Mouse (Mus musculus) layer of hippocampus, postnatal 10 days (tissue): ENCODE data around the gene Tek. TPM values are rescaled to one million over a fixed set of nuclear protein-coding genes. Genes with fewer than 3 reads are reported as not detected.
"Not testable (repeated sequence)": the region's sequence is repeated elsewhere in the genome, so short reads cannot be mapped to it uniquely, and the experiment has no call there.

Experiments
- DNase-seq, 2 experiments: peaks; one replicate each; pipeline ENCODE4 v3.0.0; 2021; ENCODE audit warnings: low spot score in 2 of 2
- long read RNA-seq: library from polyadenylated mRNA; stranded (forward); transcript quantifications from one replicate; pipeline ENCODE4 v2.0.0, GENCODE M21; 2023
- total RNA-seq, 2 experiments: library from RNA; stranded (reverse); gene quantifications; 2 replicates each; pipeline ENCODE4 v1.2.3; 2021

Tek gene
- 10 to 100 TPM; 11.2 to 12.2 TPM for total RNA-seq
- long read RNA-seq, full-length matches to known transcripts = 1 of 3 reads
- long read RNA-seq, partial matches to known transcripts = 2 of 3 reads
- long read RNA-seq, other reads (novel, unspliced or antisense) = 0 of 3 reads

- no peak for DNase-seq
Observed at GRCm38 (mm10) chr4:94738838-94739731, at the start of gene Tek. Gene Tek, plus strand, starts transcription at chr4:94739289.

- not testable (repeated sequence) for DNase-seq
Observed at GRCm38 (mm10) chr4:94689804-94690203, 49.3 kb upstream of the Tek start.

DNA sequence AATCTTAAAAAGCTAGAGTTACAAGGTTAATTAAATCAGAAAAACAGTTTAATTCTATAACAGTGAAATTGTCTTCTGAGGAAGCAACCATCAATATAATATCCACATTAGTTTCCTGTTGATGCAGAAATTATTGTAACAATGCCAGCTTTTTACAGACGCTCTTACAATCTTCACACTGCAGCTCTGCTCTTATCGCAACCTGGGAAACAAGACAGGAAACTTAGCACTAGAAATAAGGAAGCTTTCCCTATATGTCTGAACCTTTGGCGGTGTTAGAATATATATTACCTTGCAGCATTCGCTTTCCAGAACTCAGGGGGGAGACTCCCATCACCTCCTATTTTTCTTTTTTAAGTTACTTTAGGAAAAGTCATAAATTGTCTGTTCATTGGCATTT, 48.0 kb upstream of the Tek start:
- DNase-seq = no peak

DNA sequence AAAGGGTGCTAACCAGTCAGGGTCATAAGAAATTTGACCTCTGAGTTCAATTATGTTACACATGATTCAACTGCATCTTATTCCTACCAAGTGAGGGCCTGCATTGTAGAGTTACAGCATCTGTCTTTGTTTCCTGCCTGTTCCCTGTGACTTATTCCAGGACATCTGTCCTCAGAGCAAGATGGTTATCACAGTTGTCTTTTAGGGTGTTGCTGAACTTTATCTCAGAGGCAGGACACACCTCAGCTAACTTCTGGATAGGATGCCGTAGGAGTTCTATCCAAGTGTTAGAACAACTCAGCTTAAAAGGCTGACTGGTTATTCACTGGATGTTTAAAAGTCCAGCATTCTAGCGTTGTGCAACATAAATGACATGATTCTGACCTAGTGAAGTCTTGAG, 46.9 kb upstream of the Tek start:
- no peak for DNase-seq

- DNase-seq = no peak
Observed at GRCm38 (mm10) chr4:94696368-94696767, 42.7 kb upstream of the Tek start.

GRCm38 (mm10) chr4:94711002-94711401, 28.1 kb upstream of the Tek start:
- no peak for DNase-seq

- DNase-seq = no peak
Observed at GRCm38 (mm10) chr4:94711426-94711825, 27.7 kb upstream of the Tek start.

DNA sequence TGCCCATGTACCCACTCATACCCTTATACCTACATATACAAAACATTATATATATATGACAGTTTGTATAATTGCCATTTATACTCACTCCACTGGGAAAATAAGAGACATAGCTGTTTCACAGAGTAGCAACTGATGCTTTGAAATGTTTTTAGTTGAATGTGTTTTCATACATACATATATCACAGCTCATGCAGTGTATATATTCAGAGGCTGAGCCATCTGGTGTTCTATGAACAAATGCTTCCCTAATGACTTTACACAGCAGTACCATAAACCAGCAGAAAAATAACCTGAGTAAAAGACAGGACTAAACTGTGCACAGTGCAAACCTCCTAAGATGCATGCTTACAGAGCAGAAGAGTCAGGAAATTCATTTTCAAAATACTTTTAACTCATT, 25.3 kb upstream of the Tek start:
- no peak for DNase-seq

DNA sequence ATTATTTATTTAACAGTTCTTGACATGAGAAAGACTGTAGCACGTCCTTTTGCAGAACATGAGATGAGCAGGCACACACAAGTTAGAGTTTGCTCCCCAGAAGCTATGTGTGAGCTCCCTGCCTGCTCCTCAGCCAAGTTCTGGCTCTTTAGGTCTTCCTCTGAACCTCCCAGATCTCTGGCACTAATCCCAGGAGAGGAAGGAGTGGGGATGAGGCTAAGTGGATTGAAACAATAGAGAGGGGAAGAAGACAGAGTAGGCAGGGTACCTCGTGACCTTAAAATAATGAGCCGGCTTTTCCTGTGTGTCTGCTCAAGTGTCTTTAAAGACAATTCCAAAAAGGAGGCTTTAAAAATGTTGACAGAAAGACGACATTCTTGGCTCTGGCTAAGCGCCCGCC, 23.9 kb upstream of the Tek start:
- DNase-seq = no peak

- DNase-seq = no peak
Observed at GRCm38 (mm10) chr4:94725799-94726198, 13.3 kb upstream of the Tek start.

GRCm38 (mm10) chr4:94732721-94733120, 6.4 kb upstream of the Tek start:
- DNase-seq = no peak

GRCm38 (mm10) chr4:94737326-94738295, 1.5 kb upstream of the Tek start:
- DNase-seq = no peak

- DNase-seq = no peak
Observed at GRCm38 (mm10) chr4:94741824-94742223, 2.7 kb downstream of the Tek start.

GRCm38 (mm10) chr4:94745749-94746148, 6.7 kb downstream of the Tek start:
- no peak for DNase-seq

- no peak for DNase-seq
Observed at GRCm38 (mm10) chr4:94746387-94746811, 7.3 kb downstream of the Tek start.

DNA sequence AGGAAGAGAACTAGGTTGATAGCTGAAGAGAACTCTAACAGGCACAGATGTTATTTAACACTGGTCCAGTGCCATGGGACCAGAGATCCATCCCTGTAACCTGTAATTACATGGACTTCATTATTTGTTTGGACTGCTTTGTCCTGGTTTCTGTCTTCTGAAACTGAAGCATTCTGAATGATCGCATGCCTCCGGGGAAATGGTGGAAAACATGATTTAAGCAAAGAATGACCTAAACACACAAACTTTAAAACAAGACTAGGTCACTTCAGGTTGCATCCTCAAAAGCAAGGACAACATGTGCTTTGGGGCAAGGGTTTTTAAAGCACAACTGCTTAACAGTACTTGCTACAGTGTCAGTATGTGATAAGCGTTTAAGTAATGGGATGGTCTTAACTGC, 8.2 kb downstream of the Tek start:
- DNase-seq = no peak

- no peak for DNase-seq
Observed at GRCm38 (mm10) chr4:94752512-94752911, 13.4 kb downstream of the Tek start.

- no peak for DNase-seq
Observed at GRCm38 (mm10) chr4:94765217-94765616, 26.1 kb downstream of the Tek start.

DNA sequence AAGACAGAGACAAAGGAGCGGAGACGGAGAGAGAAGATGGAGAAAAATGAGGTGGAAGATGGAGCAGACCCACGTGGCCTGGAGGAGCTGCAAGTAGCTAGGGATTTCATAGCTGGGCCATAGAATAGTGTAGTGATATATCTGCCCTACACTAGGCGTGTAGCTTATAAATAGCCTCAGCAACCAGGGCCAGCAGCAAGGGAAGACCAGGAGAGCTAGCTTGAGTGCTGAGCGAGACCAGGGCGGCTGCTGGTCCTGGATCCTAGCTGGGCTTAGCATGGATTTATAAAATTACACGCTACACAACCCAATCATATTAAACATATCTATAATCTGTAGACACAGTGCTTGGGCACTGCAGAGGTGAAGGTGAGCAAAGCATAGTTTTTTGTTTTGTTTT, 27.1 kb downstream of the Tek start:
- no peak for DNase-seq

DNA sequence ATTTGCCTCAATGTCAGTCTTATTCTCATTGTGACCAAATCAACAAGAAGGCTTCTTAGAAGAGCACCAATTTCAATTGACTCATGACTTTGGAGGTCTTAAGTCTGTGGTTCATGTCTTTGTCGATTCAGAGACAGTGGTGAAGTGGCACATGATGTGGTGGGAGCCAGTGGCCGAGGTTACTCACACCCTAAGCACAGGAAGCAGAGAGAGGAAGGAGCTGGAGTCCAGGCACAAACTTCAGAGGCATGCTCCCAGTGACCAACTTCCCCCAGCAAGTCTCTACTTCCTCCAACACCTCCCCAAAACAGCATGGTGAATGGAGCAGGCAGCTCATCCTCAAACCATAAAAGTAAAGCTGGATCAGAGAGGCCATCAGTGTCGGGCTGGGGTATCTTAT, 29.5 kb downstream of the Tek start:
- no peak for DNase-seq

GRCm38 (mm10) chr4:94781043-94781442, 42.0 kb downstream of the Tek start:
- DNase-seq = no peak

- DNase-seq = no peak
Observed at GRCm38 (mm10) chr4:94785921-94786320, 46.8 kb downstream of the Tek start.
